Mouse (Mus musculus): ENCODE measurements around the gene Higd1b. TPM values are rescaled to one million over a fixed set of nuclear protein-coding genes. Genes with fewer than 3 reads are reported as not detected.

Gene Higd1b
- total RNA-seq, 2 experiments from 2014 or later = 12.7 to 17.0 TPM

- intact Hi-C loops (cut with DNase I) = no loop called here
- DNase-seq = no peak
Measured at GRCm38 (mm10) chr11:102837385-102837784, 1.7 kb downstream of the Higd1b start.

GRCm38 (mm10) chr11:102838126-102838525, 2.5 kb downstream of the Higd1b start:
- no peak for DNase-seq
- intact Hi-C loops (cut with DNase I) = no loop called here

- intact Hi-C loops (cut with DNase I) = no loop called here
- no peak for DNase-seq
Measured at GRCm38 (mm10) chr11:102838616-102839150, 3.0 kb downstream of the Higd1b start.

GRCm38 (mm10) chr11:102845926-102846325, 10.3 kb downstream of the Higd1b start:
- no peak for DNase-seq
- intact Hi-C loops (cut with DNase I) = no loop called here

GRCm38 (mm10) chr11:102851883-102852282, 16.2 kb downstream of the Higd1b start:
- intact Hi-C loops (cut with DNase I) = loop anchor here (1.0 to 2.0 kb wide), 2 partner anchors 33 to 78 kb away; partner anchors contain the start of gene Gjc1
- DNase-seq = peak; percentile 70 to 85

GRCm38 (mm10) chr11:102853760-102854159, 18.1 kb downstream of the Higd1b start:
- intact Hi-C loops (cut with DNase I) = loop anchor here (2.0 kb wide), 1 partner anchor 35 kb away; the partner anchor contains the start of gene Gjc1
- DNase-seq = no peak

GRCm38 (mm10) chr11:102855941-102856340, 20.3 kb downstream of the Higd1b start:
- intact Hi-C loops (cut with DNase I) = no loop called here
- no peak for DNase-seq

- intact Hi-C loops (cut with DNase I) = no loop called here
- no peak for DNase-seq
Measured at GRCm38 (mm10) chr11:102858951-102859350, 23.3 kb downstream of the Higd1b start.

- intact Hi-C loops (cut with DNase I) = no loop called here
- DNase-seq = no peak
Measured at GRCm38 (mm10) chr11:102859933-102860332, 24.3 kb downstream of the Higd1b start.

GRCm38 (mm10) chr11:102864272-102864671, 28.6 kb downstream of the Higd1b start:
- intact Hi-C loops (cut with DNase I) = loop anchor here (1.0 kb wide), 1 partner anchor 90 kb away; no protein-coding TSS in a partner anchor
- peak; percentile 66 to 81 for DNase-seq

- intact Hi-C loops (cut with DNase I) = no loop called here
Measured at GRCm38 (mm10) chr11:102874801-102875334, 39.2 kb downstream of the Higd1b start.

GRCm38 (mm10) chr11:102879558-102879957, 43.9 kb downstream of the Higd1b start:
- intact Hi-C loops (cut with DNase I) = no loop called here
- DNase-seq = no peak

More at GRCm38 (mm10) chr11:102874801-102875334, 39.2 kb downstream of the Higd1b start:
- DNase-seq = no peak

- intact Hi-C loops (cut with DNase I) = loop anchor here (10.0 kb wide), 1 partner anchor 524 kb away; no protein-coding TSS in a partner anchor
- DNase-seq = peak; percentile 94 to 97
Measured at GRCm38 (mm10) chr11:102880585-102881313, 45.1 kb downstream of the Higd1b start, which contains the start of the genes Eftud2 and Ccdc103. Gene Eftud2 (minus strand): TSS chr11:102880985. Gene Ccdc103 (plus strand): TSS chr11:102881204.

GRCm38 (mm10) chr11:102881314-102882198, 45.9 kb downstream of the Higd1b start:
- no peak for DNase-seq
- intact Hi-C loops (cut with DNase I) = loop anchor here (10.0 kb wide), 1 partner anchor 523 kb away; no protein-coding TSS in a partner anchor

- intact Hi-C loops (cut with DNase I) = loop anchor here (10.0 kb wide), 1 partner anchor 520 kb away; no protein-coding TSS in a partner anchor
- no peak for DNase-seq
Measured at GRCm38 (mm10) chr11:102884616-102885219, 49.1 kb downstream of the Higd1b start, which contains the start of gene Fam187a. Gene Fam187a (plus strand): TSS chr11:102885169.

- intact Hi-C loops (cut with DNase I) = loop anchor here (10.0 kb wide), 1 partner anchor 517 kb away; no protein-coding TSS in a partner anchor
- DNase-seq = no peak
Measured at GRCm38 (mm10) chr11:102887433-102887832, 51.8 kb downstream of the Higd1b start.
